Mouse (Mus musculus) bone marrow macrophage, adult 2 months (primary cell): ENCODE measurements around the gene Gm17018.
A peak's percentile ranks its signal among the peaks of the same experiment; 100 is the strongest.

Experiments
- CTCF ChIP-seq: IDR thresholded peaks from 2 replicates; pipeline ENCODE4 v1.5.1; 2012; ENCODE audit warnings: low read depth, mild to moderate bottlenecking, low read length, moderate library complexity
- POLR2A ChIP-seq: IDR thresholded peaks from 2 replicates; pipeline ENCODE4 v1.6.1; 2012; ENCODE audit warnings: mild to moderate bottlenecking, low read depth, low read length, borderline replicate concordance

DNA sequence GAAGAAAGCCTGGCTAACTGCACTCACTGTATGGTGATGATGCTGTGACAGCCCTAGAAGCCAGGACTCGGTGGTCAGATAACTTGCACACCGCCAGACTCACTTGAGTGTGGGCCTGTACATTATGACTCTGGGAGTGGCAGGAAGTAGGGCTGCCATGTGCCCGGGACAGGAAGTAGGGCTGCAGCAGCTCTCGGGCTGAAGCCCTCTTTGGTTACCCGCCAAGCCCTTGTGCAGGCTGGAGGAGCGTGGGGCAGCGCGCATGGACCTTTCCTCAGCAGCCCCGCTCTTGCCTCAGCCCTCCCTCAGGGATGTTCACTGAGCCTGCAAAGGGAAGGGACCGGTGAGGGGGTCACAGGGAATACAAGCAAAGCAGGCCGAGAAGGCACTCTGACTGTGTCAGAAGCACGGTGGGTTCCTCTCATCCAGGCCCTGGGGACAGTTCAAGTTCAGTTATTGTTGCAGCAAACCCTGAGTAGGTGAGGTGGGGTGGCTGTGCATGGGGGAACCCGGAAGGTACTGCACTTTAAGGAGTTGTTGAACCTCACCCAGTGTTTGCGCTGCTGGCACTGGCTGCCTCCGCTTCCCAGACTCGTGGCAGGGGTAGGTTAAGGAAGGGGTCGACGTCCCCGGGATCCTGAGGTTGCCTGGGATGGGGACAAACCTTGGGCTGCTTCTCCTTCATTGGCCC lies 14.7 kb downstream of the Gm17018 start:
- TF ChIP-seq CTCF, result 0 out of 2 replicates have a peak, but pooled peaks have one; percentile 1
- no peak for TF ChIP-seq POLR2A
